Mouse (Mus musculus) urinary bladder, adult 2 months (tissue): ENCODE results near the gene Ispd. TPM values are rescaled to one million over a fixed set of nuclear protein-coding genes. Genes with fewer than 3 reads are reported as not detected.

Experiments
- DNase-seq: peaks from one replicate; pipeline ENCODE4 v3.0.0; 2022; ENCODE audit warnings: low spot score
- polyA plus RNA-seq: library from polyadenylated mRNA; depleted of rRNA; stranded (reverse); fragments of >200 nt; gene quantifications from 2 replicates; pipeline ENCODE4 v1.2.3, GENCODE M21; 2012; rRNA removed

Gene Ispd
- polyA plus RNA-seq, 1 experiment: 4.2 TPM

- DNase-seq: no peak
These were observed 332.8 kb downstream of the Ispd start for GRCm38 (mm10) chr12:36713866-36714662.

- no peak for DNase-seq
These were observed 336.3 kb downstream of the Ispd start for GRCm38 (mm10) chr12:36717526-36717925.

GRCm38 (mm10) chr12:36718417-36718816 lies 337.2 kb downstream of the Ispd start:
- DNase-seq: no peak

GRCm38 (mm10) chr12:36719074-36719473 lies 337.8 kb downstream of the Ispd start:
- DNase-seq: no peak

- no peak for DNase-seq
These were observed 339.5 kb downstream of the Ispd start for GRCm38 (mm10) chr12:36720779-36721178.

- no peak for DNase-seq
These were observed 340.0 kb downstream of the Ispd start for GRCm38 (mm10) chr12:36721223-36721622.

GRCm38 (mm10) chr12:36722754-36723153 lies 341.5 kb downstream of the Ispd start:
- DNase-seq: no peak

- DNase-seq: no peak
These were observed 342.1 kb downstream of the Ispd start for GRCm38 (mm10) chr12:36723302-36723701.

- DNase-seq: no peak
These were observed 343.0 kb downstream of the Ispd start for GRCm38 (mm10) chr12:36724297-36724696.

- DNase-seq: no peak
These were observed 344.0 kb downstream of the Ispd start for GRCm38 (mm10) chr12:36725250-36725649.

GRCm38 (mm10) chr12:36726026-36726425 lies 344.8 kb downstream of the Ispd start:
- no peak for DNase-seq

GRCm38 (mm10) chr12:36733673-36734371 lies 352.6 kb downstream of the Ispd start:
- DNase-seq: no peak

Other genes with a start within 250 kb of the Ispd start
- gene Ankmy2, start 224.3 kb upstream of the Ispd start, polyA plus RNA-seq: 36.2 and 43.3 TPM in 2 replicates
- gene Bzw2, start 223.4 kb upstream of the Ispd start, polyA plus RNA-seq: 70.7 and 72.9 TPM in 2 replicates
- not detected in 2 replicates for gene Lrrc72, start 128.1 kb upstream of the Ispd start, polyA plus RNA-seq
- 10.8 and 14.8 TPM in 2 replicates for gene Sostdc1, start 67.3 kb upstream of the Ispd start, polyA plus RNA-seq
- gene D630036H23Rik, start 731 bp downstream of the Ispd start, polyA plus RNA-seq: 1.4 TPM in 2 replicates